ENCODE assay signal across 10 mouse cellular contexts in genomic region chr9:63197252-63197651, GRCm38 (mm10). TPM values are rescaled to one million over a fixed set of nuclear protein-coding genes. Genes with fewer than 3 reads are reported as not detected.
DNase-seq lines count a peak whose midpoint lies in the region; ATAC-seq and TF ChIP-seq lines count a peak whose summit lies in the region.
"Had no signal": no experiment of that assay in that cellular context is flagged by ENCODE, and none has a peak within 500 bp of the region (broad histone marks: within the 10 kb centered on the region; RNA-seq: fewer than 3 reads in every experiment).

No protein-coding gene starts in this region.

- no peak for DNase-seq in frontal cortex, postnatal 10 days (ENCODE audit: low spot score in 2 of 2)
- no peak for DNase-seq in liver, postnatal 0 days
- peak; percentile 41 for DNase-seq in embryonic facial prominence, embryonic 11.5 days (ENCODE audit: low spot score)
- peak; percentile 29 to 49 for DNase-seq in kidney, postnatal 4 days
- DNase-seq in T-cell, adult 2 months (ENCODE audit: low spot score): no peak
- DNase-seq: right cerebral cortex, postnatal 14 days had no signal

- no peaks in the 10 kb centered on the region for H3K4me1 ChIP-seq in liver, embryonic 12.5 days
- H3K4me1 ChIP-seq in liver, postnatal 0 days (ENCODE audit: insufficient read depth): peaks cover 3% of the 10 kb centered on the region; the same call in 1 of the 2 replicates
- peaks cover 5% of the 10 kb centered on the region; the same call in 1 of the 2 replicates for H3K4me1 ChIP-seq in embryonic facial prominence, embryonic 11.5 days (ENCODE audit: control insufficient read depth, insufficient read depth, low read length)

- TF ChIP-seq CTCF in liver, postnatal 0 days (IDR thresholded peaks at IDR 0.05; ENCODE audit: low read depth): no peak

- no peak overlapping the region for H3K9ac ChIP-seq in liver, embryonic 12.5 days
- no peak overlapping the region for H3K9ac ChIP-seq in liver, postnatal 0 days (replicated peaks)
- H3K9ac ChIP-seq in embryonic facial prominence, embryonic 11.5 days (replicated peaks; ENCODE audit: low read length): no peak overlapping the region
- H3K9ac ChIP-seq: midbrain, embryonic 12.5 days had no signal

- 0 out of 2 replicates have a peak overlapping the region, but pooled peaks have one; percentile 25 for H3K4me2 ChIP-seq in liver, embryonic 12.5 days
- H3K4me2 ChIP-seq in liver, postnatal 0 days (ENCODE audit: low read depth, low read length): no peak overlapping the region
- H3K4me2 ChIP-seq in embryonic facial prominence, embryonic 11.5 days (ENCODE audit: low read depth, low read length): no peak overlapping the region
- H3K4me2 ChIP-seq: midbrain, embryonic 12.5 days had no signal

- H3K27ac ChIP-seq in liver, embryonic 12.5 days: no peak overlapping the region
- H3K27ac ChIP-seq in liver, postnatal 0 days (ENCODE audit: low read depth): no peak overlapping the region
- H3K27ac ChIP-seq in embryonic facial prominence, embryonic 11.5 days (replicated peaks; ENCODE audit: low read depth, low read length): no peak overlapping the region
- H3K27ac ChIP-seq: midbrain, embryonic 12.5 days had no signal

- TF ChIP-seq EP300 in liver, postnatal 0 days (IDR thresholded peaks at IDR 0.05; ENCODE audit: low read depth): no peak

- H3K9me3 ChIP-seq in liver, embryonic 12.5 days (replicated peaks): no peaks in the 10 kb centered on the region
- no peaks in the 10 kb centered on the region for H3K9me3 ChIP-seq in liver, postnatal 0 days (ENCODE audit: low read length)
- H3K9me3 ChIP-seq in embryonic facial prominence, embryonic 11.5 days (replicated peaks; ENCODE audit: control insufficient read depth, low read length): no peaks in the 10 kb centered on the region
- H3K9me3 ChIP-seq: midbrain, embryonic 12.5 days had no signal

- no peak overlapping the region for H3K4me3 ChIP-seq in liver, embryonic 12.5 days
- H3K4me3 ChIP-seq in liver, postnatal 0 days (ENCODE audit: low read depth, low read length): no peak overlapping the region
- H3K4me3 ChIP-seq in embryonic facial prominence, embryonic 11.5 days (ENCODE audit: low read depth, low read length): no peak overlapping the region
- H3K4me3 ChIP-seq: midbrain, embryonic 12.5 days had no signal

- ATAC-seq in frontal cortex, adult (ENCODE audit: low TSS enrichment): peak; percentile 34; the same call in 1 of the 2 replicates
- ATAC-seq in liver, embryonic 12.5 days: no peak
- no peak for ATAC-seq in liver, postnatal 0 days
- ATAC-seq in embryonic facial prominence, embryonic 11.5 days (replicated peaks; ENCODE audit: insufficient number of reproducible peaks, low FRiP score, low TSS enrichment, low read depth): no peak
- no peak for ATAC-seq in erythroblast, adult 5-6 weeks (replicated peaks; ENCODE audit: low FRiP score, poor library complexity, severe bottlenecking)

- no peaks in the 10 kb centered on the region for H3K36me3 ChIP-seq in liver, embryonic 12.5 days
- no peaks in the 10 kb centered on the region for H3K36me3 ChIP-seq in liver, postnatal 0 days (replicated peaks; ENCODE audit: insufficient read depth, low read length)
- no peaks in the 10 kb centered on the region; the same call in 1 of the 2 replicates for H3K36me3 ChIP-seq in embryonic facial prominence, embryonic 11.5 days (replicated peaks; ENCODE audit: control insufficient read depth, insufficient read depth, low read depth, low read length)

- no peaks in the 10 kb centered on the region for H3K27me3 ChIP-seq in liver, embryonic 12.5 days (replicated peaks)
- H3K27me3 ChIP-seq in liver, postnatal 0 days (ENCODE audit: insufficient read depth, low read length): no peaks in the 10 kb centered on the region
- H3K27me3 ChIP-seq in embryonic facial prominence, embryonic 11.5 days (ENCODE audit: control insufficient read depth, insufficient read depth, low read length): no peaks in the 10 kb centered on the region

- 40% methylated on average over 8 of the region's 8 CpGs for WGBS in liver, embryonic 12.5 days (ENCODE audit: insufficient replicate concordance)
- 44% methylated on average over 8 of the region's 8 CpGs for WGBS in liver, postnatal 0 days (ENCODE audit: insufficient replicate concordance)
- WGBS in embryonic facial prominence, embryonic 11.5 days: 8% methylated on average over 8 of the region's 8 CpGs

RNA-seq across cellular contexts. Expression of gene Skor1, which starts 48.5 kb away (rescaled TPM):
- polyA plus RNA-seq in liver, embryonic 12.5 days (2016; fragmentation: Nextera tagmentation; extraction: Ambion mirVana): not detected in 2 replicates
- not detected in 2 replicates for polyA plus RNA-seq in liver, postnatal 0 days (2015; fragmentation: Nextera tagmentation; extraction: Ambion mirVana)
- polyA plus RNA-seq in embryonic facial prominence, embryonic 11.5 days (2014; fragmentation: Nextera tagmentation; extraction: Ambion mirVana): 0.17 and 0.53 TPM in 2 replicates
- total RNA-seq in erythroblast, adult 5-6 weeks (2015; ENCODE audit: low replicate concordance): not detected in 2 replicates
- total RNA-seq in erythroblast, adult 5-6 weeks (2017; ENCODE audit: low replicate concordance): not detected in 2 replicates

Comparison
In these comparisons a context has a peak if more than half of its experiments do, and no peak if none do; other contexts are left out.
1. DNase-seq: peak in embryonic facial prominence, embryonic 11.5 days (single experiment) and kidney, postnatal 4 days (2 of 2); none in frontal cortex, postnatal 10 days (0 of 2), liver, postnatal 0 days (single experiment) and T-cell, adult 2 months (single experiment).